Mouse (Mus musculus) stomach, embryonic 15.5 days (tissue): ENCODE results near the gene Cops2. TPM values are rescaled to one million over a fixed set of nuclear protein-coding genes. Genes with fewer than 3 reads are reported as not detected.

Source experiments
- ATAC-seq: fragments of 200-750 bp; cut with Nextera tagmentation; 2 replicates; pipeline ENCODE4 v1.8.0; 2017; ENCODE audit warnings: low read depth, moderate number of reproducible peaks, moderate TSS enrichment; ENCODE audit not compliant: insufficient read depth, low FRiP score
- H3K27ac ChIP-seq: fragments of 300-500 bp; sonication (generic); 2 replicates; pipeline ENCODE4 v1.5.1; 2015; ENCODE audit warnings: mild to moderate bottlenecking, inconsistent platforms
- H3K27me3 ChIP-seq: fragments of 300-500 bp; sonication (generic); replicated peaks from 2 replicates; pipeline ENCODE4 v1.6.1; 2015; ENCODE audit warnings: inconsistent platforms
- H3K36me3 ChIP-seq: fragments of 300-500 bp; sonication (generic); 2 replicates; pipeline ENCODE4 v1.6.1; 2015; ENCODE audit warnings: inconsistent platforms
- H3K4me1 ChIP-seq: fragments of 300-500 bp; sonication (generic); 2 replicates; pipeline ENCODE4 v1.6.1; 2015; ENCODE audit warnings: inconsistent platforms
- H3K4me2 ChIP-seq: fragments of 300-500 bp; sonication (generic); 2 replicates; pipeline ENCODE4 v1.6.1; 2015; ENCODE audit warnings: mild to moderate bottlenecking, inconsistent platforms
- H3K4me3 ChIP-seq: fragments of 300-500 bp; sonication (generic); replicated peaks from 2 replicates; pipeline ENCODE4 v1.5.1; 2015; ENCODE audit warnings: inconsistent platforms
- H3K9ac ChIP-seq: fragments of 300-500 bp; sonication (generic); 2 replicates; pipeline ENCODE4 v1.6.1; 2015; ENCODE audit warnings: inconsistent platforms
- H3K9me3 ChIP-seq: fragments of 300-500 bp; sonication (generic); 2 replicates; pipeline ENCODE4 v1.6.1; 2016; ENCODE audit warnings: inconsistent platforms
- WGBS: fragments of 180-500 bp; shearing (Covaris S2); methylation state at CpG from one replicate; pipeline ENCODE4 v1.1.7; 2015; 5-methylcytosine and 5-hydroxymethylcytosine counted together
- polyA plus RNA-seq: library from polyadenylated mRNA; unstranded; fragments of >200 nt; fragmentation: Nextera tagmentation; extraction: Ambion mirVana; gene quantifications from 2 replicates; pipeline ENCODE4 v1.2.1, GENCODE M21; 2015

Cops2 gene
- polyA plus RNA-seq, 1 experiment from 2014 or later, result 66.1 TPM

DNA sequence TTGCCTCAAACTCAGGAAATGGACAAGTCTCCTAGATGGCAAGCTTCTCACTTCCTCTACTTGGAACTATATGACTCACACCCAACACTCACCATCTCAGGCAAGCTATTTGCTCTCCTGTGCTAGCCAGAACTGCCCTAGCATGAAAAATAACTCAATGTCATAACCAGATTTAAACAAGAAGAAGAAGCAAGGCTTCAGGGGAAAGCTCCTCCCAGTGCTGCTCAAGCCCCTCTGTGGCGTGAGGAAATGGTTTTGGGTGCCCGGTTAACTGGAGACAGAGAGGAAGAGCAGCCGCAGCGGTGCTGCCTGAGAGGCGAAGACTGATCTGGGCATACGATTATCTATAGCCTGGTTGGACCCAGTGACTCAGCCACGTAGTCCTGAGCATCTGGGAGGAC is 67.5 kb downstream of the Cops2 start:
- 62% methylated on average over 7 of the region's 7 CpGs for WGBS
- Histone ChIP-seq H3K4me1 (peaks cover 6% of the 10 kb centered on the region; the same call in 1 of the 2 replicates), H3K9ac (no peak overlapping the region), H3K4me2 (no peak overlapping the region), H3K27me3 (no peaks in the 10 kb centered on the region), H3K27ac (no peak overlapping the region), H3K9me3 (no peaks in the 10 kb centered on the region), H3K4me3 (no peak overlapping the region), H3K36me3 (no peaks in the 10 kb centered on the region)
- ATAC-seq, result no peak

DNA sequence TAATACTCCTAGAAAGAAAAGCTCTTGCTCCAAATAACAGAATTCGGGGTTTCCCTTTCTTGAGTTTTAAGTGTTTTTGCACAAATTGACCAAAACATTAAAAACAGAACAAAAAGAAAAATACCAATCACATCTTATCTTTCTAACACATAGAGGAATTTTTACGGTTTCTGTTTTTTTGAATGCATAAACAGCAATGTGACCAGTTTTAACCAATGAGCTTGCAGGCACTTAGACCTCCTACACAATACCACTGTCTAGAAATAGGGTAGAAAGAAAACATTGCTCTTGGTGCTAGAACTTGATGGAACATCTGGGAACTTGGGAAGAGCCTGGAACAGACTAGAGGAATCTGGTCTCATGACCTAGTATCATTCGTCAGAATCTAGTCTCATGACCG is 68.7 kb downstream of the Cops2 start:
- no peak overlapping the region for H3K4me3 ChIP-seq
- H3K4me1 ChIP-seq, result peaks cover 6% of the 10 kb centered on the region; the same call in 1 of the 2 replicates
- H3K36me3 ChIP-seq, result no peaks in the 10 kb centered on the region
- H3K4me2 ChIP-seq, result no peak overlapping the region
- no peak overlapping the region for H3K27ac ChIP-seq
- no peaks in the 10 kb centered on the region for H3K27me3 ChIP-seq
- WGBS, result 82% methylated on average over 4 of the region's 4 CpGs
- no peak overlapping the region for H3K9ac ChIP-seq
- no peak for ATAC-seq
- no peaks in the 10 kb centered on the region for H3K9me3 ChIP-seq

DNA sequence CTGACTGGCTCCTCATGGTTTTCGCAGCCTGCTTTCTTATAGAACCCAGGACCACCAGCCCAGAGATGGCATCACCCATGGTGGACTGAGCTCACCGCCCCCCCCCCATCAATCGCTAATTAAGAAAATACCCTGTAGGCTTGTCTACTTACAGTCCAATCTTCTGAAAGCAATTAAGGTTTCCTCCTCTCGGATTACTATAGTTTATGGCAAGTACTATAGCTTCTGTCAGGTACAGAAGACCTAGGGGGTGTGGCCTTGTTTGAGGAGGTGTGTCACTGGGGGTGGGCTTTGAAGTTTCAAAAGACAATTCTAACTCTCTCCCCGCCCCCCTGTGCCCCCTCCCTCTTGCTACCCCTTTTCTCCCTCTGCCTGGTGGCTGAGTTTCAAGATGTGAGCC is 69.7 kb downstream of the Cops2 start:
- Histone ChIP-seq H3K4me1 (peaks cover 6% of the 10 kb centered on the region; the same call in 1 of the 2 replicates), H3K9me3 (no peaks in the 10 kb centered on the region), H3K9ac (no peak overlapping the region), H3K36me3 (no peaks in the 10 kb centered on the region), H3K27me3 (no peaks in the 10 kb centered on the region), H3K4me2 (no peak overlapping the region), H3K4me3 (no peak overlapping the region), H3K27ac (no peak overlapping the region)
- ATAC-seq, result no peak
- 64% methylated on average over 5 of the region's 5 CpGs for WGBS

DNA sequence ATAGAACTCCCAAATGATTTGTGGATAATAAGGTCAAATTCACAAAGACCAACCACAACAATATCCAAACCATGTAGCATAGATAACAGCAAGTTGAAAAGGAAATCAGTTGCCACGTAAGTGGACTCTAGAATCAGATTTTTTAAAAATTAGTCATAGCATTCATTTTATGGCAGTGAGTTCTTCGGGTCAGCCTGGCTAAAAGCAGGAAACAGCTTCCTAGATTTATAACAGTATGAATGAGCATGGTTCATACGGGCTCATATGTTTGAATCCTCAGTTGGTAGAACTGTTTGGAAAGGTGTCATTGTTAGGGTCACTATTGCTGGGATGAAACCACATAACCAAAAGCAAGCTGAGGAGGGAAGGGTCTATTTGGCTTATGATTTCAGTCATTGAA is 70.2 kb downstream of the Cops2 start:
- Histone ChIP-seq H3K4me3 (no peak overlapping the region), H3K9ac (no peak overlapping the region), H3K27ac (no peak overlapping the region), H3K4me1 (peaks cover 6% of the 10 kb centered on the region; the same call in 1 of the 2 replicates), H3K9me3 (no peaks in the 10 kb centered on the region), H3K36me3 (no peaks in the 10 kb centered on the region), H3K27me3 (no peaks in the 10 kb centered on the region), H3K4me2 (no peak overlapping the region)
- ATAC-seq, result no peak
- 62% methylated on average over 3 of the region's 3 CpGs for WGBS

DNA sequence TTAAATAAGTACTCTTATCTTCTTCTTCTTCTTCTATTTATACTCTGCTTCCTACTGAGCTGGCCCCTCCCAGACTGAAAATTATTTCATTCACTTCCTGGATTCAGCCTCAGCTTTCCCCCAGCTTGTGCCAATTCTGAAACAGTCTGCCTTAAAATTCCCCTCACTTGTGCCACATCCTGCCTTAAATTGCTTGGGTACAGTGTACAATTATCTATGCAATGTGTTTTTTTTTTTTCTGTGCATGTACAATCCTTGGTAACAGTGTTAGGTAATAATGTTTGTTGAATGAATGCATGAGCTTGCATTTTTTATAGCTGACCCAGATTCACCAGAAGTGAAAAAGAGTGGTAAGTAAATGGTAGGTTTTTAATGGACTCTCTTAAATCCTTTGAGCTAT is 70.6 kb downstream of the Cops2 start:
- peaks cover 6% of the 10 kb centered on the region; the same call in 1 of the 2 replicates for H3K4me1 ChIP-seq
- H3K27ac ChIP-seq, result no peak overlapping the region
- no peak overlapping the region for H3K4me2 ChIP-seq
- no peaks in the 10 kb centered on the region for H3K9me3 ChIP-seq
- ATAC-seq, result no peak
- no peak overlapping the region for H3K4me3 ChIP-seq
- H3K27me3 ChIP-seq, result no peaks in the 10 kb centered on the region
- H3K36me3 ChIP-seq, result no peaks in the 10 kb centered on the region
- no peak overlapping the region for H3K9ac ChIP-seq

DNA sequence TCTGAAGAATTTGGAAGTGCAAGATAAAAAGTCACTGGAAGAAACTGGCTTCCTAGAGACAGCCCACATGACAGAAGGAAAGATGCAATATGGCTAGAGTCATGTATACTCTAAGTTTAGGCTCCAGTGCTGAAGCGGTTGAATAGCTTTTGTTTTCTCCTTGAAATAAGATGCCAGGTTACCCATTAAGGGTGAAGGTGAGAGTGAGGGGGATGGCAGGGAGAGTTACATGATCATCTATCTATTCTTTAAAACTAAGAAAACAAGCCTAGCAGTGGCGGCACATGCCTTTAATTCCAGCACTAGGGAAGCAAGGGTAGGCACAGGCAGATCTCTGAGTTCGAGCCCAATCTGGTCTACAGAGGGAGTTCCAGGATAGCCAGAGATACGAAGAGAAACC is 73.9 kb downstream of the Cops2 start:
- Histone ChIP-seq H3K4me3 (no peak overlapping the region), H3K36me3 (no peaks in the 10 kb centered on the region), H3K9me3 (no peaks in the 10 kb centered on the region), H3K27ac (no peak overlapping the region), H3K4me1 (peaks cover 17% of the 10 kb centered on the region), H3K4me2 (no peak overlapping the region), H3K9ac (no peak overlapping the region), H3K27me3 (no peaks in the 10 kb centered on the region)
- ATAC-seq, result no peak
- 71% methylated on average over 4 of the region's 4 CpGs for WGBS

DNA sequence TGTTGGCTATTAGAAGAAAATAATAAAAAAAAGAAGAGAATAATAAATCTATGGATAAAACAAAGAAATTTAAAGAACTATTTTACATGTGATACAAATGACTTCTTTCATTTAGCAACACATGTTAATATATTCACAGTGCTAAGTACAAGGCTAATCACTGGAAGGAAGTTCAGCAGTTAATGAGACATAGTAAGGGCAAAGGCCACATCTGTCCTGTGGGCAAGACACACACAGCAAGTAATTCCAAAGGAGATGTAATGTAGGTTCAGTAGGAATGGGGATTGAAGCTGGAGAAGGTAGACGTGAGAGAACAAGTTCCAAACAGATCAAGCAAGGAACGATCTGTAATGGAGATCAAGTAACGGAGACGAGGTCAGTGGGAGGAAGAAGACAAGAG is 74.5 kb downstream of the Cops2 start:
- Histone ChIP-seq H3K4me3 (no peak overlapping the region), H3K4me2 (no peak overlapping the region), H3K36me3 (no peaks in the 10 kb centered on the region), H3K27me3 (no peaks in the 10 kb centered on the region), H3K4me1 (peaks cover 17% of the 10 kb centered on the region), H3K9me3 (no peaks in the 10 kb centered on the region), H3K27ac (no peak overlapping the region), H3K9ac (no peak overlapping the region)
- ATAC-seq, result no peak
- WGBS, result 77% methylated on average over 4 of the region's 4 CpGs

DNA sequence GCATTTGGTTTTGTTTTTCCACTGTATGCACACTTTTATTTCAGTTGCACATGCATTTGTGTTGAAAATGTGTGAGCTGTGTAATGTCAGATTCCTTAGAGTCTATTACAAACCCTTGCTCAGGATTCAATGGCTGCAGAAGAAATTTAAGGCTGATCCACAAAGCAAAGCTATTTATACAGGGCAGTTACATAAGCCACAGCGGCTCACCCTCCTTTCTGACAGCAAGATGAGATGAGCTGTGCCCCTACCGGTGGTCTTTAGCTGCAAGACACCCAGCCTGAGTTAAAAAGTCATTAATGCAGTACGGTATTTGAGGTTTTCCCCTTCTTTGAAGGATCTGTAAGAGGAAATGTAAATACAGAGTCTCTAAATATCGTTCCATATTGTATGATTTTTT is 75.1 kb downstream of the Cops2 start:
- ATAC-seq, result no peak
- Histone ChIP-seq H3K9ac (no peak overlapping the region), H3K27me3 (no peaks in the 10 kb centered on the region), H3K9me3 (no peaks in the 10 kb centered on the region), H3K36me3 (no peaks in the 10 kb centered on the region), H3K27ac (no peak overlapping the region), H3K4me1 (peaks cover 17% of the 10 kb centered on the region), H3K4me3 (no peak overlapping the region), H3K4me2 (no peak overlapping the region)
- WGBS, result 49% methylated on average over 4 of the region's 4 CpGs

DNA sequence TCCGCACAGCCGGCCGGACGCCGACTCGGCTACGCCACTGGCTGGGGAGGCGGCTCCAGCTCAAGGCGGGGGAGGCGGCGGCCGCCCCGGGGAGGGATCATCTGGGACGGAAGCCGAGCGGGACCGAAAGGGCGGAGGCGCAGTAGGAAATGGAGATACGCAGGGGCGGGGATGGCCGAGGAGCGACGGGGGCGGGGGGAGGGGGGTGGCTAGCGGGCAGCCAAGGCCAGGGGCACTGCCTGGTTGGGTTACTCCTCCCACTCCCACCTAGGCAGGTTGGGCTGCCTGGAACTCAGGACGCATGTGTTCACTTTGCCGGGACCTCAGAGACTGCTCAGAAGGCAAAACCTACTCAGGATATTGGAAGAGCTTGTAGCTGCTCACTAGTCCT is 76.2 kb downstream of the Cops2 start, which contains the start of gene Secisbp2l:
Gene Secisbp2l, minus strand, starts transcription at position 152 of the 391 bp plus-strand sequence.
- Histone ChIP-seq H3K36me3 (no peaks in the 10 kb centered on the region), H3K27ac (peak within 1 kb of the TSS; percentile 79), H3K4me3 (peak within 1 kb of the TSS; percentile 96), H3K9ac (peak within 1 kb of the TSS; percentile 96), H3K4me1 (peaks cover 14% of the 10 kb centered on the region), H3K9me3 (no peaks in the 10 kb centered on the region), H3K27me3 (no peaks in the 10 kb centered on the region), H3K4me2 (peak within 1 kb of the TSS; percentile 55)
- 1% methylated on average over 28 of the region's 28 CpGs for WGBS
- peak; percentile 96 for ATAC-seq

DNA sequence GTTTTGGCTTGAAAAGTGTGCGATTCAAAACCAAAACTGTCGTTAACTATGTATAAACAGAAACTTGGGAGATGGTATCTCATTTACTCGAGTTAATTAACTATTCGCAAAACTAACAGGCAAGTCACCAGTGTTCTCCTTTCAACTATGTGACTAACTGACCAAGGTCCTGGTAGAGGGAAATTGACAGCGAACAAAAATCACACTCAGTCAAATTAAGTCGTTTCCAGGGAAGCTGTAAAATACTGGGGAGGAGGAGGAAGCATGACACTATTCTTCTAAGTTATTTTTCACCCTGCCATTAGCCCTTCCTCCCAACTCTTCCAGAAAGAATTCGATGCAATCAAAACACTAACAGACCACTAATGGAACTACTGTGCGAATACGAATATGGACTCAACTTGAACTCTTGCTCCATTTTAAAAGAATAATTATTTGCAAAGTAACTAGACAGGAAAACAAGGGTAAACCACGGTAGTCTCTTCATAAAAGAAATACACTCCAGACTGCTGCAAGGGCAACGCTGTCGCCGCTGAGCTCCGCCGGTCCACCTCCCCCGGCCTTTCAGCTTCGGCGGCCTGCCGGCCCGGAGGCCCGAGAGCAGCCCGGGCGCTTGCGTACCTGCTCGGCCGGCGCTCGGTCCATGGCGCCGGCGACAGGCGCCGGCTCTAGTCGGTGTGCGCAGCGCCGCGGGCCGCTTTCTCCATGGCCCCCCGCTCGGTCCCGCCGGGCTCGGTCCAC is 76.8 kb downstream of the Cops2 start:
- Histone ChIP-seq H3K9ac (peak overlapping the region; percentile 96), H3K27ac (peak overlapping the region; percentile 79), H3K4me1 (peaks cover 11% of the 10 kb centered on the region; the same call in 1 of the 2 replicates), H3K27me3 (no peaks in the 10 kb centered on the region), H3K4me3 (peak overlapping the region; percentile 96), H3K4me2 (peak overlapping the region; percentile 55), H3K36me3 (no peaks in the 10 kb centered on the region), H3K9me3 (no peaks in the 10 kb centered on the region)
- ATAC-seq, result no peak
- WGBS, result 2% methylated on average over 44 of the region's 44 CpGs

DNA sequence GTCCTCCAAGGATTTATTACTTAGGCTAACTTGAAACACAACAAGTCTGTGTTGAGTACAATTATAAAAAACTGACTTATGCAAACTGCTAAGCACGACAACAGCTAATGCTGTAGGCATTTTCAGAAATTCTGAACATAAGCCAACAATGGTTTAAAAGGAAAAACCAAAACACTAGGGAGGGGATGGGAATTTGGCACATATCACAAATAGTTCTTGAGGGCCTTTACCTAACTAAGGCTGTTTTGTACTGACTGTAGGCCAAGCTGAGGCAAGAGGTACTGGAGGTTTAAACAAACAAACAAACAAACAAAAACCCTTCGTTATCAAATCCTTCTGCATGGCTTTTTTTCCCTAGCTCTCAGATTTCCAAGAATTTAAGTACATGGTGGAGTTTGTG is 77.9 kb downstream of the Cops2 start:
- peaks cover 11% of the 10 kb centered on the region; the same call in 1 of the 2 replicates for H3K4me1 ChIP-seq
- H3K9ac ChIP-seq, result no peak overlapping the region
- H3K4me2 ChIP-seq, result peak overlapping the region; percentile 55
- no peaks in the 10 kb centered on the region for H3K9me3 ChIP-seq
- no peaks in the 10 kb centered on the region for H3K27me3 ChIP-seq
- H3K4me3 ChIP-seq, result peak overlapping the region; percentile 96
- ATAC-seq, result no peak
- H3K36me3 ChIP-seq, result no peaks in the 10 kb centered on the region
- no peak overlapping the region for H3K27ac ChIP-seq
- WGBS, result 57% methylated on average over 2 of the region's 2 CpGs
